Mouse (Mus musculus) cerebellum, adult 2 months (tissue): ENCODE data around the gene Mtg2.

Source experiments
- CTCF ChIP-seq: fragments of 200-500 bp; IDR thresholded peaks from 2 replicates; pipeline ENCODE4 v1.5.1; 2011; ENCODE audit warnings: low read depth, mild to moderate bottlenecking, control low read depth, low read length, moderate library complexity, borderline replicate concordance; ENCODE audit not compliant: insufficient read depth
- POLR2A ChIP-seq: fragments of 200-500 bp; IDR thresholded peaks from 2 replicates; pipeline ENCODE4 v1.6.1; 2011; ENCODE audit warnings: low read length, control low read depth, borderline replicate concordance; ENCODE audit not compliant: insufficient read depth

DNA sequence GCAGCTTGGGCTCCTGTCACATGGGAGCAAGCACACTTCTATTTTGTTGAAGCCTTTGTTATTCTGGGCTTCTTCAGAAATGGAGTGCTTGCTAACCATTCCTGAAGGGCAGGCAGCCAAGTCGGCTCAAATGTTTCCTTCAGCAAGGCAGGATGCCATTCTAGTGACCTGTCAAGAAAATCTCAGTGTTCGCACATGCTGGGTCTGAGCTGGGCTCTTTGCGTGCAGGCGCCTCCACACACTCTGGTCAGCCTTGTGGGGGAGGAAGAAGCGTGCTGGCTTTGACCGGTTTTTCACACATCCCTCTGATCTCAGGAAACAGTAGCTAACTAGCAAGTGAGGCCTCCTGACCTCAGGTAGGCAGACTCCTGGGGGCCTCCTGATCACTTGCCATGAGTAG lies 44.9 kb downstream of the Mtg2 start:
- TF ChIP-seq CTCF (no peak), POLR2A (no peak)
